Mouse (Mus musculus) hindbrain, embryonic 16.5 days (tissue): ENCODE data around the gene Arrdc2. TPM values are rescaled to one million over a fixed set of nuclear protein-coding genes. Genes with fewer than 3 reads are reported as not detected.

Source experiments
- ATAC-seq: fragments of 200-750 bp; cut with Nextera tagmentation; 2 replicates; pipeline ENCODE4 v1.8.0; 2017; ENCODE audit warnings: moderate TSS enrichment, moderate library complexity
- H3K27ac ChIP-seq: fragments of 300-500 bp; sonication (generic); 2 replicates; pipeline ENCODE4 v1.5.1; 2014; ENCODE audit warnings: low read depth, mild to moderate bottlenecking, control low read depth, low read length, moderate library complexity
- H3K27me3 ChIP-seq: fragments of 300-500 bp; sonication (generic); replicated peaks from 2 replicates; pipeline ENCODE4 v1.6.1; 2014; ENCODE audit warnings: low read length; ENCODE audit not compliant: control insufficient read depth, insufficient read depth
- H3K36me3 ChIP-seq: fragments of 300-500 bp; sonication (generic); 2 replicates; pipeline ENCODE4 v1.6.1; 2014; ENCODE audit warnings: mild to moderate bottlenecking, low read length, moderate library complexity, mixed read lengths; ENCODE audit not compliant: control insufficient read depth, insufficient read depth
- H3K4me1 ChIP-seq: fragments of 300-500 bp; sonication (generic); 2 replicates; pipeline ENCODE4 v1.6.1; 2014; ENCODE audit warnings: low read depth, low read length; ENCODE audit not compliant: control insufficient read depth, insufficient read depth
- H3K4me2 ChIP-seq: fragments of 300-500 bp; sonication (generic); 2 replicates; pipeline ENCODE4 v1.6.1; 2014; ENCODE audit warnings: mild to moderate bottlenecking, low read length, control low read depth, moderate library complexity
- H3K4me3 ChIP-seq: fragments of 300-500 bp; sonication (generic); 2 replicates; pipeline ENCODE4 v1.5.1; 2014; ENCODE audit warnings: mild to moderate bottlenecking, low read length, control low read depth, moderate library complexity
- H3K9ac ChIP-seq: fragments of 300-500 bp; sonication (generic); 2 replicates; pipeline ENCODE4 v1.6.1; 2014; ENCODE audit warnings: low read depth, mild to moderate bottlenecking, control low read depth, low read length, moderate library complexity
- H3K9me3 ChIP-seq: fragments of 300-500 bp; sonication (generic); 2 replicates; pipeline ENCODE4 v1.6.1; 2014; ENCODE audit warnings: mild to moderate bottlenecking, low read length, moderate library complexity; ENCODE audit not compliant: control insufficient read depth
- WGBS: fragments of 180-500 bp; shearing (Covaris S2); extraction: QIAGEN DNeasy Blood & Tissue Kit; methylation state at CpG from one replicate; pipeline ENCODE4 v1.1.7; 2014; 5-methylcytosine and 5-hydroxymethylcytosine counted together
- polyA plus RNA-seq: library from polyadenylated mRNA; unstranded; fragments of >200 nt; fragmentation: Nextera tagmentation; extraction: Ambion mirVana; gene quantifications from 2 replicates; pipeline ENCODE4 v1.2.1, GENCODE M21; 2015

Gene Arrdc2
- polyA plus RNA-seq, 1 experiment from 2014 or later: 7.9 TPM

DNA sequence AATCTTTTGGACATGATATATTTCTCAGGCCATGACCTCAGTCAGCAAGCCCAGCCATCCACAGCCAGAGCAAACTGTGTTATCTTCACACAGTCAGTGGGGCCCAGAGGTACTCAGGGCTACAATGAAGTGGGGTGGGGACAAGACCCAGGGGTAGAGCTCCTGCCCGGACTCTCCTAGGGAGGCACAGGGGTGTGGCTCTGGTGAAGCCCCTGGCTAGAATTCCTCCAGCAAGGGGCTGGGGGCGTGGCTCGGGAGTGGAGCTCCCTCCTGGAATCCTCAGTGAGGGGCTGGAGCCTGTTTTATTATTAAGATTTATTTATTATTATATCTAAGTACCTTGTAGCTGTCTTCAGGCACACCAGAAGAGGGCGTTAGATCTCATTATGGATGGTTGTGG is 36.9 kb upstream of the Arrdc2 start:
- Histone ChIP-seq H3K4me3 (no peak overlapping the region), H3K4me2 (no peak overlapping the region), H3K27me3 (no peaks in the 10 kb centered on the region), H3K9ac (no peak overlapping the region), H3K36me3 (no peaks in the 10 kb centered on the region), H3K4me1 (peaks cover 18% of the 10 kb centered on the region), H3K9me3 (no peaks in the 10 kb centered on the region), H3K27ac (no peak overlapping the region)
- WGBS: 67% methylated on average over 4 of the region's 4 CpGs
- ATAC-seq: no peak

GRCm38 (mm10) chr8:70874441-70874840 is 34.9 kb upstream of the Arrdc2 start:
- H3K27me3 ChIP-seq: no peaks in the 10 kb centered on the region
- H3K4me3 ChIP-seq: no peak overlapping the region
- H3K4me2 ChIP-seq: no peak overlapping the region
- ATAC-seq: no peak
- no peaks in the 10 kb centered on the region for H3K36me3 ChIP-seq
- H3K4me1 ChIP-seq: peaks cover 15% of the 10 kb centered on the region
- no peak overlapping the region for H3K9ac ChIP-seq
- H3K9me3 ChIP-seq: no peaks in the 10 kb centered on the region
- 0 out of 2 replicates have a peak overlapping the region, but pooled peaks have one; percentile 90 for H3K27ac ChIP-seq
- WGBS: 94% methylated on average over 13 of the region's 13 CpGs

DNA sequence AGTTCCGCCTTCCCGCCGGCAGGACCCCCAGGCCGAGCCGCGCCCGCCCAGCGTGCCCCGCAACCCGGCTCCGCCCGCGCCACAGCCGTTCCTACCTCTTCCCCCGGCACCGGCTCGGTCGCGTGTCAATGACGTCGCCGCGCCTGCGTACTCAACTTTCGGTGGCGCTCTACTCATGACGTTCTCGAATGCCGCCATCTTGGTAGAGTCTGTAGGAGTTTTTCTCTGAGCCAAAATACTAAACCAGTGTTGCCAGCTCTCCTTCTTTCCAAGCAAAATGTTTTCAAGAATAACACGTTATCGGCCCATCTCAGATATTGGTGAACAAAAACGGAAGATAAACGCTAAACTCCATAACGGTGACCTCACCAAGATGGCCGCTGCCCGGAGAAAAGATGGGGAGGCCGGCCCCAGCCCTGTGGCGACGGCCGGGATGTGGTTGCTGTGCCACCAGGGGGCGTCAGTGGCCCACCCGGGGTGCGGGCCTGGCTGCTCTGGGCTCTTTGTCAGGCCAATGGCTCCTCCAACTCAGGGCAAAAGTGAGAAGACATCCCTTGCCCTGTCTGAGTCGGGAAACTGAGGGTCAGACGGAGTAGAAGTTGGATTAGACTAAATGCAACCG is 34.0 kb upstream of the Arrdc2 start, which contains the start of gene Ccdc124:
Gene Ccdc124, minus strand, starts transcription at position 572 of the 622 bp plus-strand sequence.
- peaks cover 22% of the 10 kb centered on the region for H3K4me1 ChIP-seq
- 1% methylated on average over 46 of the region's 46 CpGs for WGBS
- peak; percentile 88 for ATAC-seq

GRCm38 (mm10) chr8:70872643-70873363 is 33.3 kb upstream of the Arrdc2 start:
- H3K9ac ChIP-seq: peak overlapping the region; percentile 86
- H3K9me3 ChIP-seq: no peaks in the 10 kb centered on the region
- peak overlapping the region; percentile 90 for H3K27ac ChIP-seq
- H3K36me3 ChIP-seq: no peaks in the 10 kb centered on the region
- 8% methylated on average over 31 of the region's 31 CpGs for WGBS
- H3K4me2 ChIP-seq: peak overlapping the region; percentile 95
- peaks cover 22% of the 10 kb centered on the region for H3K4me1 ChIP-seq
- no peak for ATAC-seq
- H3K4me3 ChIP-seq: peak overlapping the region; percentile 90
- H3K27me3 ChIP-seq: no peaks in the 10 kb centered on the region

More for the DNA sequence above, 34.0 kb upstream of the Arrdc2 start, which contains the start of gene Ccdc124:
- no peaks in the 10 kb centered on the region for H3K27me3 ChIP-seq
- H3K4me3 ChIP-seq: peak within 1 kb of the TSS; percentile 90
- peak within 1 kb of the TSS; percentile 90 for H3K27ac ChIP-seq
- no peaks in the 10 kb centered on the region for H3K36me3 ChIP-seq
- H3K4me2 ChIP-seq: peak within 1 kb of the TSS; percentile 95
- H3K9me3 ChIP-seq: no peaks in the 10 kb centered on the region
- peak within 1 kb of the TSS; percentile 86 for H3K9ac ChIP-seq

GRCm38 (mm10) chr8:70871195-70871807 is 31.8 kb upstream of the Arrdc2 start:
- Histone ChIP-seq H3K4me2 (no peak overlapping the region), H3K27me3 (no peaks in the 10 kb centered on the region), H3K4me1 (peaks cover 23% of the 10 kb centered on the region), H3K9ac (no peak overlapping the region), H3K36me3 (0 out of 2 replicates have a peak, but pooled peaks cover 2% of the 10 kb centered on the region), H3K27ac (no peak overlapping the region), H3K4me3 (no peak overlapping the region), H3K9me3 (no peaks in the 10 kb centered on the region)
- WGBS: 86% methylated on average over 5 of the region's 5 CpGs
- no peak for ATAC-seq

- H3K4me1 ChIP-seq: peaks cover 32% of the 10 kb centered on the region
- 46% methylated on average over 16 of the region's 16 CpGs for WGBS
- H3K4me2 ChIP-seq: no peak overlapping the region
These were observed 30.1 kb upstream of the Arrdc2 start for GRCm38 (mm10) chr8:70869601-70870041.

DNA sequence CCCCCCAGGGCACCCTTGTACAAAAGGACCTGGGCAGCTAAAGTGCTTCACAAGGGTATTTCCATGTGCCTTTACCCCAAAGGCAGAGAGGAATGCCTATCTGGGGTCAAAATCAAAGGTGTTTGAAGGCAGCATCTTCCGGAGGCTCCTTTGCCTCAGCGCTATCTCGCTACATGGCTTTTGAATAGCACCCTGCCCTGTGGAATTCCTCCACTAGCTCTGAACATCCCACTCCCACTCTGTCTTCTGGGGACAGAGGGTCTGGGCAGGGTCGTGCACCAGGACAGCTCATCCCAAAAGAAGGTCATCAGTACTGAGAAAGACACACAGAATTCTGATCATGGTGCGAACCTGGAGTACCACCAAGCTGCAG is 29.7 kb upstream of the Arrdc2 start:
- Histone ChIP-seq H3K27me3 (no peaks in the 10 kb centered on the region), H3K27ac (peak overlapping the region; percentile 10), H3K4me2 (no peak overlapping the region), H3K9ac (peak overlapping the region; percentile 44; the same call in 1 of the 2 replicates), H3K36me3 (0 out of 2 replicates have a peak, but pooled peaks cover 2% of the 10 kb centered on the region), H3K9me3 (no peaks in the 10 kb centered on the region), H3K4me3 (no peak overlapping the region), H3K4me1 (peaks cover 37% of the 10 kb centered on the region)
- ATAC-seq: no peak
- WGBS: 42% methylated on average over 5 of the region's 5 CpGs

More at GRCm38 (mm10) chr8:70869601-70870041, 30.1 kb upstream of the Arrdc2 start:
- Histone ChIP-seq H3K27ac (peak overlapping the region; percentile 10), H3K27me3 (no peaks in the 10 kb centered on the region), H3K9me3 (no peaks in the 10 kb centered on the region), H3K4me3 (no peak overlapping the region), H3K36me3 (0 out of 2 replicates have a peak, but pooled peaks cover 2% of the 10 kb centered on the region), H3K9ac (peak overlapping the region; percentile 44; the same call in 1 of the 2 replicates)
- 0 out of 2 replicates have a peak, but pooled peaks have one; percentile 7 for ATAC-seq

GRCm38 (mm10) chr8:70868559-70869198 is 29.2 kb upstream of the Arrdc2 start:
- peak overlapping the region; percentile 44; the same call in 1 of the 2 replicates for H3K9ac ChIP-seq
- 12% methylated on average over 40 of the region's 40 CpGs for WGBS
- ATAC-seq: no peak
- H3K36me3 ChIP-seq: 0 out of 2 replicates have a peak, but pooled peaks cover 2% of the 10 kb centered on the region
- no peaks in the 10 kb centered on the region for H3K9me3 ChIP-seq
- H3K27ac ChIP-seq: peak overlapping the region; percentile 10
- peaks cover 42% of the 10 kb centered on the region for H3K4me1 ChIP-seq
- no peaks in the 10 kb centered on the region for H3K27me3 ChIP-seq
- H3K4me2 ChIP-seq: 0 out of 2 replicates have a peak overlapping the region, but pooled peaks have one; percentile 0
- H3K4me3 ChIP-seq: no peak overlapping the region
